Mouse (Mus musculus) MEL (cell line): ENCODE measurements around the gene Nr0b2.
A peak's percentile ranks its signal among the peaks of the same experiment; 100 is the strongest.

Experiments
- CHD2 ChIP-seq: IDR thresholded peaks from 2 replicates; pipeline ENCODE4 v1.6.1; 2011; ENCODE audit warnings: low read length, improper control_type of control experiment
- ELF1 ChIP-seq: IDR thresholded peaks from 2 replicates; pipeline ENCODE4 v1.6.1; 2014; ENCODE audit warnings: low read depth, mild to moderate bottlenecking, inconsistent platforms, low read length, improper control_type of control experiment, moderate library complexity
- EP300 ChIP-seq, 2 experiments: IDR thresholded peaks; 2 replicates each; pipeline ENCODE4 v1.6.1; 2011; ENCODE audit warnings: improper control_type of control experiment in 2 of 2, low read length in 2 of 2, low read depth in 1 of 2, mild to moderate bottlenecking in 1 of 2
- KAT2A ChIP-seq: conservative IDR thresholded peaks from 2 replicates; pipeline ENCODE4 v1.6.1; 2012; ENCODE audit warnings: low read depth, low read length, improper control_type of control experiment, inconsistent platforms
- MAZ ChIP-seq: IDR thresholded peaks from 2 replicates; pipeline ENCODE4 v1.6.1; 2012; ENCODE audit warnings: low read depth, mild to moderate bottlenecking, inconsistent platforms, low read length, improper control_type of control experiment
- TCF12 ChIP-seq: IDR thresholded peaks from 2 replicates; pipeline ENCODE4 v1.6.1; 2014; ENCODE audit warnings: low read depth, mild to moderate bottlenecking, inconsistent platforms, low read length, improper control_type of control experiment, moderate library complexity
- USF1 ChIP-seq: IDR thresholded peaks from 2 replicates; pipeline ENCODE4 v1.6.1; 2014; ENCODE audit warnings: low read depth, mild to moderate bottlenecking, inconsistent platforms, low read length, improper control_type of control experiment, moderate library complexity
- USF2 ChIP-seq, 2 experiments: IDR thresholded peaks; 2 replicates each; pipeline ENCODE4 v1.6.1; 2011 to 2012; ENCODE audit warnings: improper control_type of control experiment in 2 of 2, low read length in 2 of 2, borderline replicate concordance in 1 of 2, inconsistent platforms in 1 of 2, low read depth in 1 of 2, mild to moderate bottlenecking in 1 of 2; ENCODE audit not compliant: insufficient read depth in 1 of 2
- ZKSCAN1 ChIP-seq: IDR thresholded peaks from 2 replicates; pipeline ENCODE4 v1.6.1; 2012; ENCODE audit warnings: low read depth, mild to moderate bottlenecking, inconsistent platforms, low read length, improper control_type of control experiment, moderate library complexity

DNA sequence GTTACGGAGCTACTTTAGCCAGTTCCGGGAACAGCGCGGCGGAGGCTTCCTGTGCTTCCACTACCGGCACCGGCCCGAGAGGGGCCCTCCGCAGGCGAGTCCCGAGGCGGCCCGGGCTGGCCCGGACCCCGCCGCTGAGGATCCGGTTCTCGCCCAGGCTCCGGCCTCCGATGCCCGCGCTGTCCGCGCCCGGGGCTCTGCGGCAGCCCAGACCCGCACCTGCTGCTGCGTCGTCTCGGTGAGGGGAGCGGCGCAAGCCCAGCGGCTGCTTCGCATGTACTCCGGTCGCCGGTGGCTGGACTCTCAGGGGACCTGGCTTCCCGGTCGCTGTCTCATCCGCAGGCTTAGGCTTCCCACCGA, 21.6 kb downstream of the Nr0b2 start:
- TF ChIP-seq CHD2, result no peak
- TF ChIP-seq KAT2A, result 0 out of 2 replicates have a peak, but pooled peaks have one; percentile 2
- TF ChIP-seq ZKSCAN1, result no peak
- TF ChIP-seq TCF12, result no peak
- no peak for TF ChIP-seq ELF1
- TF ChIP-seq EP300 (IDR thresholded peaks at IDR 0.05; ENCODE audit: low read depth in 1 of 2, low read length in 2 of 2), result no peak
- no peak for TF ChIP-seq USF2 (IDR thresholded peaks at IDR 0.05; ENCODE audit: borderline replicate concordance in 1 of 2, insufficient read depth in 1 of 2, low read depth in 1 of 2, low read length in 2 of 2)
- TF ChIP-seq MAZ, result no peak
- no peak for TF ChIP-seq USF1
